ENCODE assay signal across 7 mouse cellular contexts in genomic region chr11:106997976-106998375, GRCm38 (mm10). TPM values are rescaled to one million over a fixed set of nuclear protein-coding genes. Genes with fewer than 3 reads are reported as not detected.
A peak's percentile ranks its signal among the peaks of the same experiment; 100 is the strongest.
DNase-seq lines count a peak whose midpoint lies in the region; ATAC-seq and TF ChIP-seq lines count a peak whose summit lies in the region.

No protein-coding gene starts in this region.

- 13% methylated on average over 5 of the region's 5 CpGs for WGBS in neural tube, embryonic 11.5 days
- WGBS in forebrain, embryonic 11.5 days, result 13% methylated on average over 5 of the region's 5 CpGs
- WGBS in limb, embryonic 14.5 days, result 20% methylated on average over 5 of the region's 5 CpGs
- 16% methylated on average over 5 of the region's 5 CpGs for WGBS in stomach, embryonic 15.5 days

- H3K27me3 ChIP-seq in neural tube, embryonic 11.5 days (ENCODE audit: control insufficient read depth, insufficient read depth, low read length), result no peaks in the 10 kb centered on the region
- H3K27me3 ChIP-seq in forebrain, embryonic 11.5 days (ENCODE audit: control insufficient read depth, insufficient read depth, low read length), result no peaks in the 10 kb centered on the region
- H3K27me3 ChIP-seq in limb, embryonic 14.5 days (ENCODE audit: control insufficient read depth, insufficient read depth, low read length), result no peaks in the 10 kb centered on the region
- no peaks in the 10 kb centered on the region for H3K27me3 ChIP-seq in stomach, embryonic 15.5 days (replicated peaks)

- no peak for ATAC-seq in neural tube, embryonic 11.5 days (ENCODE audit: insufficient read depth, low FRiP score, low TSS enrichment)
- no peak for ATAC-seq in forebrain, embryonic 11.5 days (replicated peaks; ENCODE audit: low FRiP score)
- ATAC-seq in limb, embryonic 14.5 days (ENCODE audit: low FRiP score, low read depth), result no peak
- ATAC-seq in stomach, embryonic 15.5 days (ENCODE audit: insufficient read depth, low FRiP score, low read depth), result no peak

- H3K9ac ChIP-seq in neural tube, embryonic 11.5 days (ENCODE audit: low read length), result peak overlapping the region; percentile 79
- H3K9ac ChIP-seq in forebrain, embryonic 11.5 days (ENCODE audit: low read length), result peak overlapping the region; percentile 88
- H3K9ac ChIP-seq in limb, embryonic 14.5 days (ENCODE audit: low read depth, low read length, severe bottlenecking), result peak overlapping the region; percentile 81
- H3K9ac ChIP-seq in stomach, embryonic 15.5 days, result peak overlapping the region; percentile 90; the same call in 1 of the 2 replicates

- peaks cover 9% of the 10 kb centered on the region; the same call in 1 of the 2 replicates for H3K4me1 ChIP-seq in neural tube, embryonic 11.5 days (ENCODE audit: control insufficient read depth, insufficient read depth, low read length)
- H3K4me1 ChIP-seq in forebrain, embryonic 11.5 days (replicated peaks; ENCODE audit: control insufficient read depth, insufficient read depth, low read length), result peaks cover 8% of the 10 kb centered on the region; the same call in 1 of the 2 replicates
- H3K4me1 ChIP-seq in limb, embryonic 14.5 days (ENCODE audit: control insufficient read depth, insufficient read depth, low read length), result no peaks in the 10 kb centered on the region
- H3K4me1 ChIP-seq in stomach, embryonic 15.5 days, result peaks cover 6% of the 10 kb centered on the region; the same call in 1 of the 2 replicates

- H3K4me3 ChIP-seq in neural tube, embryonic 11.5 days (ENCODE audit: low read depth, low read length), result peak overlapping the region; percentile 74
- peak overlapping the region; percentile 62 for H3K4me3 ChIP-seq in forebrain, embryonic 11.5 days (ENCODE audit: low read depth, low read length)
- peak overlapping the region; percentile 96 for H3K4me3 ChIP-seq in limb, embryonic 14.5 days (replicated peaks; ENCODE audit: low read length)
- peak overlapping the region; percentile 99 for H3K4me3 ChIP-seq in stomach, embryonic 15.5 days (replicated peaks)

- H3K4me2 ChIP-seq in neural tube, embryonic 11.5 days (ENCODE audit: low read depth), result peak overlapping the region; percentile 55
- H3K4me2 ChIP-seq in forebrain, embryonic 11.5 days (ENCODE audit: low read depth, low read length, severe bottlenecking), result peak overlapping the region; percentile 53
- H3K4me2 ChIP-seq in limb, embryonic 14.5 days (replicated peaks; ENCODE audit: low read depth, low read length, severe bottlenecking), result peak overlapping the region; percentile 69
- peak overlapping the region; percentile 59 for H3K4me2 ChIP-seq in stomach, embryonic 15.5 days

- no peak overlapping the region for H3K27ac ChIP-seq in neural tube, embryonic 11.5 days (ENCODE audit: low read depth, low read length)
- H3K27ac ChIP-seq in forebrain, embryonic 11.5 days (ENCODE audit: low read depth, low read length), result no peak overlapping the region
- H3K27ac ChIP-seq in limb, embryonic 14.5 days (replicated peaks; ENCODE audit: low read depth, low read length), result no peak overlapping the region
- no peak overlapping the region for H3K27ac ChIP-seq in stomach, embryonic 15.5 days

- no peak for TF ChIP-seq POLR2A in limb, embryonic 14.5 days (IDR thresholded peaks at IDR 0.05; ENCODE audit: borderline replicate concordance, extremely low read depth, insufficient read depth, insufficient read length)

- no peaks in the 10 kb centered on the region for H3K9me3 ChIP-seq in neural tube, embryonic 11.5 days (ENCODE audit: control insufficient read depth, low read length)
- no peaks in the 10 kb centered on the region for H3K9me3 ChIP-seq in forebrain, embryonic 11.5 days (ENCODE audit: control insufficient read depth, low read length)
- no peaks in the 10 kb centered on the region for H3K9me3 ChIP-seq in limb, embryonic 14.5 days (ENCODE audit: control insufficient read depth, low read length)
- no peaks in the 10 kb centered on the region for H3K9me3 ChIP-seq in stomach, embryonic 15.5 days

- no peak for DNase-seq in neural tube, embryonic 11.5 days (ENCODE audit: low spot score)
- DNase-seq in neural tube, embryonic 10.5 days (ENCODE audit: extremely low spot score, low spot score), result no peak
- no peak for DNase-seq in forebrain, embryonic 11.5 days (ENCODE audit: low spot score)
- DNase-seq in limb, embryonic 14.5 days (ENCODE audit: low spot score), result no peak
- no peak for DNase-seq in embryo, embryonic 10 days (ENCODE audit: low spot score)
- no peak for DNase-seq in urinary bladder, postnatal 10 days (ENCODE audit: low spot score)

- H3K36me3 ChIP-seq in neural tube, embryonic 11.5 days (ENCODE audit: control insufficient read depth, insufficient read depth, low read length), result peaks cover 11% of the 10 kb centered on the region
- H3K36me3 ChIP-seq in forebrain, embryonic 11.5 days (ENCODE audit: control insufficient read depth, insufficient read depth, low read length), result peaks cover 16% of the 10 kb centered on the region; the same call in 1 of the 2 replicates
- peaks cover 33% of the 10 kb centered on the region for H3K36me3 ChIP-seq in limb, embryonic 14.5 days (ENCODE audit: control insufficient read depth, insufficient read depth, low read length)
- H3K36me3 ChIP-seq in stomach, embryonic 15.5 days, result peaks cover 8% of the 10 kb centered on the region; the same call in 1 of the 2 replicates

RNA-seq across cellular contexts. Expression of gene Kpna2, which starts 1.4 kb away (rescaled TPM):
- polyA plus RNA-seq in neural tube, embryonic 11.5 days (2014; fragmentation: Nextera tagmentation; extraction: Ambion mirVana), result 632 and 636 TPM in 2 replicates
- 764 and 777 TPM in 2 replicates for polyA plus RNA-seq in forebrain, embryonic 11.5 days (2014; fragmentation: Nextera tagmentation; extraction: Ambion mirVana)
- polyA plus RNA-seq in limb, embryonic 14.5 days (2012; rRNA removed), result 194 and 224 TPM in 2 replicates
- 291 and 311 TPM in 2 replicates for polyA plus RNA-seq in limb, embryonic 14.5 days (2014; fragmentation: Nextera tagmentation; extraction: Ambion mirVana)
- polyA plus RNA-seq in stomach, embryonic 15.5 days (2015; fragmentation: Nextera tagmentation; extraction: Ambion mirVana), result 259 and 365 TPM in 2 replicates

RNA-seq across cellular contexts. Expression of gene 1810010H24Rik, which starts 27.5 kb away (rescaled TPM):
- polyA plus RNA-seq in neural tube, embryonic 11.5 days (2014; fragmentation: Nextera tagmentation; extraction: Ambion mirVana), result 3.5 and 4.5 TPM in 2 replicates
- 2.5 and 4.2 TPM in 2 replicates for polyA plus RNA-seq in forebrain, embryonic 11.5 days (2014; fragmentation: Nextera tagmentation; extraction: Ambion mirVana)
- 2.2 and 2.3 TPM in 2 replicates for polyA plus RNA-seq in limb, embryonic 14.5 days (2012; rRNA removed)
- polyA plus RNA-seq in limb, embryonic 14.5 days (2014; fragmentation: Nextera tagmentation; extraction: Ambion mirVana), result 2.6 and 3.1 TPM in 2 replicates
- polyA plus RNA-seq in stomach, embryonic 15.5 days (2015; fragmentation: Nextera tagmentation; extraction: Ambion mirVana), result 3.1 and 3.4 TPM in 2 replicates
